Mouse (Mus musculus): ENCODE data around the gene Gsc2. TPM values are rescaled to one million over a fixed set of nuclear protein-coding genes. Genes with fewer than 3 reads are reported as not detected.
A peak's percentile ranks its signal among the peaks of the same experiment; 100 is the strongest.
"Not testable (repeated sequence)": the region's sequence is repeated elsewhere in the genome, so short reads cannot be mapped to it uniquely, and the experiment has no call there.

Gsc2 gene
- polyA plus RNA-seq (2015; fragmentation: Nextera tagmentation; extraction: Ambion mirVana), result 0.15 TPM in 1 of 2 replicates, not detected in the other

DNA sequence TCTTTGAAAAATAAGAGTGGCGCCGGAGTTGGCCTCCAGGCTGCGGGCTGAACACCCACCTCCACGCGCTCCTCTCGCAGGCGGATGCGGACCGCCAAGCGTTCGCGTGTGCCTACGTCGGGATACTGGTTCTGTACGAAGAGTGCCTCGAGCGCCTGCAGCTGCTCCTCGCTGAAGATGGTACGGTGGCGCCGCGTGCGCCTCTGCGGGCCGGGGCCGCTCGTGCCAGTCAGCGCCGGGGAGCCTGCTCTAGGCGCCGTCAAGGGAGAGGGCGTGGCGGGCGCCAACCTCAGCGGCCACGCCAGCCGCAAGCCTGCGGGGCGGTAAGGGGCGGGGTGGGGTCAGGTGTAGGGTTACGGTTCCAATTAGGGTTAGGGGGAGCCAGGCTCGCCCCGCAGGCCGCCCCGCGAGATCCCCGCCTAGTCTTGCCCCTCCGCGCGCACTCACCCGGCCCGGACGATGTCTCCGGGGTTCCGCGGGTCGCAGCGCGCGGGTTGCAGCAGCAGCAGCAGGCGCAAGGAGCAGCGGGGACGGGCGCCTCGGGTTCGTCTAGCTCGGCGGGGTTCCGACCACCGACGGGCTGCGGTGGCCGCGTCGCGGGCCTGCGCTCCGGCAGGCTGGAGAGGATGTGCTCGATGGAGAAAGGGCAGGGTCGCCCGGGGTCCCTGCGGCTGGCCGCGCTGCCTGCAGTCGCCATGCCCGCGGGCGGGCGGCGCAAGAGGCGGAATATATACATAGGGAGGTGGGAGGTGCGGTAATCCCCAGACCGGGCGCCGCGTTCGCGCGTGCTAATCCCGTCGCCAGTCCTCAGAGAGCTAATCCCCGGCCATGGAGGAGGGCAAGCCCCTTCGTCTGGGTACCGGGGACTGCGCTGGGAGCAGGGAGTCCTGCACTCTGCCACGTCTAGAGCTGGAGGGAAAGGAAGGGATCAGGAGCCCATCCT, at the start of gene Gsc2:
TSS of gene Gsc2 (minus strand) at position 753 of the 943 bp plus-strand sequence.
- Histone ChIP-seq H3K4me1 (peaks cover 21% of the 10 kb centered on the region), H3K27ac (replicated peaks) (no peak within 1 kb of the TSS), H3K9me3 (replicated peaks) (no peaks in the 10 kb centered on the region), H3K4me3 (replicated peaks) (peak within 1 kb of the TSS; percentile 30), H3K4me2 (peak within 1 kb of the TSS; percentile 56), H3K9ac (replicated peaks) (0 out of 2 replicates have a peak within 1 kb of the TSS, but pooled peaks have one; percentile 29), H3K27me3 (replicated peaks) (peaks cover 71% of the 10 kb centered on the region), H3K36me3 (no peaks in the 10 kb centered on the region)
- ATAC-seq (ENCODE audit: low FRiP score), result no peak
- WGBS, result under 1% methylated on average over 94 of the region's 106 CpGs

GRCm38 (mm10) chr16:17962091-17962490, 47.2 kb upstream of the Gsc2 start:
- H3K4me3 ChIP-seq (replicated peaks), result no peak overlapping the region
- H3K27ac ChIP-seq (replicated peaks), result no peak overlapping the region
- WGBS, result 85% methylated on average over 7 of the region's 7 CpGs
- no peaks in the 10 kb centered on the region for H3K9me3 ChIP-seq (replicated peaks)
- H3K4me2 ChIP-seq, result no peak overlapping the region
- no peak for ATAC-seq (ENCODE audit: low FRiP score)
- H3K9ac ChIP-seq (replicated peaks), result no peak overlapping the region
- no peaks in the 10 kb centered on the region for H3K4me1 ChIP-seq
- H3K36me3 ChIP-seq, result no peaks in the 10 kb centered on the region
- H3K27me3 ChIP-seq (replicated peaks), result no peaks in the 10 kb centered on the region

GRCm38 (mm10) chr16:17956052-17956638, 41.3 kb upstream of the Gsc2 start:
- WGBS, result 96% methylated on average over 17 of the region's 17 CpGs
- H3K4me1 ChIP-seq; H3K36me3 ChIP-seq; H3K4me3 ChIP-seq (replicated peaks); H3K27ac ChIP-seq (replicated peaks); H3K9me3 ChIP-seq (replicated peaks); H3K4me2 ChIP-seq; H3K9ac ChIP-seq (replicated peaks); H3K27me3 ChIP-seq (replicated peaks); ATAC-seq (ENCODE audit: low FRiP score): not testable (repeated sequence)

DNA sequence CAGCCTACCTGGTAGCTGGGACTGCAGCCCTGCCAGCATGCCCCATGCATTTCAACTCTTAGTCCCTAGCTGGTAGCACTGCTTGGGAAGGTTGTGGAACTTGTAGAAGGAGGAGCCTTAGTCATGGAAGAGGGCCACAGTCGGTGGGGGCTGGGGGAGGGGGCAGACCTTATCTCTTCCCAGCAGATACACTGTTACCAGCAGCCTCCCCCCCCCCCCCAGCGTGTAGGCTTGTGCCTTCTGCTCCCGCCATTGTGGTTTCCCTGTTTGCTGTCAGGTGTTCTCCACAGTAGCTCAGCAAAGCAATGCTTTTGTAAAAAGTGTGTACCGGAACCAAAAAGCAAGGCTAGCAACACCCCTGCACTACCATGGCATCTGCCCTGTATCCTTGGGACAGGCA, 36.8 kb upstream of the Gsc2 start:
- Histone ChIP-seq H3K4me2 (no peak overlapping the region), H3K27ac (replicated peaks) (no peak overlapping the region), H3K9ac (replicated peaks) (no peak overlapping the region), H3K36me3 (no peaks in the 10 kb centered on the region), H3K4me3 (replicated peaks) (no peak overlapping the region), H3K27me3 (replicated peaks) (no peaks in the 10 kb centered on the region), H3K9me3 (replicated peaks) (no peaks in the 10 kb centered on the region; the same call in 1 of the 2 replicates), H3K4me1 (no peaks in the 10 kb centered on the region)
- WGBS, result 94% methylated on average over 4 of the region's 4 CpGs
- no peak for ATAC-seq (ENCODE audit: low FRiP score)

DNA sequence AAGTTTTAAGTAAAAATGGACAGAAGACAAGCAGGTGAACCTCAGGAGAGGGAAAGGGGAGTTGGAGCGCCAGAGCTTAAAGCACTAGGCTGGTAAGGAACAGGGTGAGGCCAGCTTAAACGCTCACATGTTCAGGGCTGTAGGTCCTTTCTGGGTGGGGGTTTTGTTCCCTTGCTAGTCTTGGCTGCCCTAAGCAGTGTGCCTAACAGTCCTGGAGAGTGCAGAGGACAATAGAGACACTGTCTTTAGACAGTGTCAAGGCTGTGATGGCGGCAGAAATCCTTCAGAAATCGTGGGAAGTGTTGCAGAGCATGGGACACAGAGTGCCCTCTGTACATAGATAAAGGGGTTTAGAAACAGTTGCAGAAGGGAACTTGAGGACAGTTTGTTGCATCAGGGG, 35.2 kb upstream of the Gsc2 start:
- no peak overlapping the region for H3K4me2 ChIP-seq
- H3K36me3 ChIP-seq, result no peaks in the 10 kb centered on the region
- no peaks in the 10 kb centered on the region for H3K27me3 ChIP-seq (replicated peaks)
- 45% methylated on average over 4 of the region's 4 CpGs for WGBS
- no peak overlapping the region for H3K9ac ChIP-seq (replicated peaks)
- no peaks in the 10 kb centered on the region for H3K9me3 ChIP-seq (replicated peaks)
- no peak for ATAC-seq (ENCODE audit: low FRiP score)
- no peaks in the 10 kb centered on the region for H3K4me1 ChIP-seq
- H3K4me3 ChIP-seq (replicated peaks), result no peak overlapping the region
- H3K27ac ChIP-seq (replicated peaks), result no peak overlapping the region

- Histone ChIP-seq H3K4me2 (no peak overlapping the region), H3K4me3 (replicated peaks) (no peak overlapping the region), H3K9me3 (replicated peaks) (no peaks in the 10 kb centered on the region), H3K36me3 (no peaks in the 10 kb centered on the region), H3K9ac (replicated peaks) (no peak overlapping the region), H3K27me3 (replicated peaks) (no peaks in the 10 kb centered on the region), H3K27ac (replicated peaks) (no peak overlapping the region), H3K4me1 (no peaks in the 10 kb centered on the region)
- 31% methylated on average over 2 of the region's 2 CpGs for WGBS
- no peak for ATAC-seq (ENCODE audit: low FRiP score)
These were observed 34.6 kb upstream of the Gsc2 start for GRCm38 (mm10) chr16:17949421-17949877.

DNA sequence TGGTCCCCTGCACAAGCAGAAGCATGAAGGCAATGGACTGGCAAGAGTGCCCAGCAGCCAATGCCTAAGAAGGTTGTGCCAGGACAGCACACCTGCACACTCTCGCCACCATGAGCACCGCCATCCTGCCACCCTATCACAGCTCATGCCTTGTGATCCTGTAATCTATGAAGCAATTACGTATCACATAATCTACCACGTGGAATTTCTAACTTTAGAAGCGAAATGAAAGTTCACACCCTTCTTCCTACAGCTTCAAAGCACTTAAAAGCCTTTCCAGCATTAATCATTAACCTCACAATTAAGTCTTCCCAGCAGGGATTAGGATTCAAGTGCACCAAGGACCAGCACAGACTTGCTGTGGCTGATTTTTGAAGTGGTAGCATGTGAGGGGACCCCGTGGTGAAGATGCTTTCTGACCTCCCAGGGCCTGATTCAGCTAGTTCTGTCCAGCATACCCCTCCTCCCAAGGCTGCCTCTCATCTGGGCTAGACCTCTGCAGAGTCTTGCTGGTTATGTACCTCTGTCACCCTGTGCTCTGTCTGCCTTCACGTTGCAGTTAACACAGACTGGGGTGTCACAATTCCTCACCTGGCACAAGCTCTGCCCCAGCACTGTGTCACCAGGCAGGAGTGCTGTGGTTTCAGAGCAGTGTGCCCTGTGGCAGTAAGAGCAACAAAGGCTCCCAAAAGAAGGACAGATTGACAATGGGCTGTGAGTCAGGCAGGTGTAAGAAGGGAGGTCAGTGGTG, 30.4 kb upstream of the Gsc2 start:
- 48% methylated on average over 7 of the region's 7 CpGs for WGBS
- Histone ChIP-seq H3K9ac (replicated peaks) (no peak overlapping the region), H3K9me3 (replicated peaks) (no peaks in the 10 kb centered on the region), H3K36me3 (no peaks in the 10 kb centered on the region), H3K27me3 (replicated peaks) (no peaks in the 10 kb centered on the region), H3K4me1 (no peaks in the 10 kb centered on the region), H3K4me3 (replicated peaks) (no peak overlapping the region), H3K4me2 (no peak overlapping the region), H3K27ac (replicated peaks) (no peak overlapping the region)
- no peak for ATAC-seq (ENCODE audit: low FRiP score)

- Histone ChIP-seq H3K4me1 (0 out of 2 replicates have a peak, but pooled peaks cover 10% of the 10 kb centered on the region), H3K9me3 (replicated peaks) (no peaks in the 10 kb centered on the region), H3K4me3 (replicated peaks) (no peak overlapping the region), H3K9ac (replicated peaks) (no peak overlapping the region), H3K36me3 (no peaks in the 10 kb centered on the region), H3K4me2 (no peak overlapping the region), H3K27ac (replicated peaks) (no peak overlapping the region), H3K27me3 (replicated peaks) (no peaks in the 10 kb centered on the region)
- ATAC-seq (ENCODE audit: low FRiP score), result no peak
- WGBS, result 77% methylated on average over 8 of the region's 8 CpGs
These were observed 28.6 kb upstream of the Gsc2 start for GRCm38 (mm10) chr16:17943466-17943865.

- Histone ChIP-seq H3K27me3 (replicated peaks) (0 out of 2 replicates have a peak, but pooled peaks cover 5% of the 10 kb centered on the region), H3K36me3 (no peaks in the 10 kb centered on the region), H3K9ac (replicated peaks) (0 out of 2 replicates have a peak overlapping the region, but pooled peaks have one; percentile 2), H3K9me3 (replicated peaks) (no peaks in the 10 kb centered on the region), H3K4me1 (0 out of 2 replicates have a peak, but pooled peaks cover 10% of the 10 kb centered on the region), H3K4me2 (no peak overlapping the region), H3K4me3 (replicated peaks) (no peak overlapping the region), H3K27ac (replicated peaks) (no peak overlapping the region)
- no peak for ATAC-seq (ENCODE audit: low FRiP score)
- WGBS, result 58% methylated on average over 9 of the region's 9 CpGs
These were observed 24.4 kb upstream of the Gsc2 start for GRCm38 (mm10) chr16:17939255-17939751.

DNA sequence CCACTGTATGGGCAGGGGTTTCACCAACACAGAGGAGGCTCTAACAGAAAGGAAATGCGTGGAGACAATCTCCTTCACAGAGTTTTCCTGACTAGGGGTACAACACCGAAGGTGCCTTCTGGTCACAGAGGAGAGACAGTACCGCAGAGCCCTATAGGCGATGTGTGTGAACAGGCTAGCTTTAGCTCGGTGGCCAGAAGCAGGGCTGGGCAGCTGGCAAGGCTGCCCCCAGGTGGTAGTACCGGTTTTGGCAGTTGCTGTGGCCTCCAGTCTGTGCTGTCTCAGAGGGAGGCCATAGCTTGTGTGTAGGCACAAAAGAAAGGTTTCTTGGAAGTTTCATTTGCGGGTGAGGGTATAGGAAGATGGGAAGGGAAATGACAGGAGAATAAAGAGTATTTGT, 24.0 kb upstream of the Gsc2 start:
- 9% methylated on average over 7 of the region's 7 CpGs for WGBS
- H3K4me2 ChIP-seq, result no peak overlapping the region
- H3K9me3 ChIP-seq (replicated peaks), result no peaks in the 10 kb centered on the region
- ATAC-seq (ENCODE audit: low FRiP score), result peak; percentile 57; the same call in 1 of the 2 replicates
- no peak overlapping the region for H3K4me3 ChIP-seq (replicated peaks)
- 0 out of 2 replicates have a peak overlapping the region, but pooled peaks have one; percentile 2 for H3K9ac ChIP-seq (replicated peaks)
- 0 out of 2 replicates have a peak, but pooled peaks cover 5% of the 10 kb centered on the region for H3K27me3 ChIP-seq (replicated peaks)
- H3K27ac ChIP-seq (replicated peaks), result no peak overlapping the region
- H3K36me3 ChIP-seq, result no peaks in the 10 kb centered on the region
- 0 out of 2 replicates have a peak, but pooled peaks cover 10% of the 10 kb centered on the region for H3K4me1 ChIP-seq

DNA sequence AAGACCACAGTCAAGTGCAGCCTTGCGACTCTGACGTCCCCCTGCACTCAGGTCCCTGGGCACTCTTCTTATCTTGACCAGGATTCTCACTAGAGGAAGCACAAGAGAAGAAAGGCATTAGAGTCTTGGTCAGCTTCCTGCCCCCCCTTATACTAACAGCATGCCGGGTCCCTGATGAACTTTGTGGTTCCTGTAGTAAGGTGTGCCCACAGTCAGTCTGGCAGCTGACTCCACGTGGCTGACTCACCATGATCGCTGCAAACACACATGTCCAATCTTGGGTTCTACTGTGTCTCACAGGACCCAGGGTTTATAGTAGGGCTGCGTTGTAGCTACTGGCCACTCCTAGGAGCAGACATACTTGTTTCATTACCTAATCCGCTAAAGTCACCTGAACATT, 23.3 kb upstream of the Gsc2 start:
- 86% methylated on average over 7 of the region's 7 CpGs for WGBS
- H3K4me3 ChIP-seq (replicated peaks), result no peak overlapping the region
- no peak for ATAC-seq (ENCODE audit: low FRiP score)
- H3K4me1 ChIP-seq, result 0 out of 2 replicates have a peak, but pooled peaks cover 10% of the 10 kb centered on the region
- H3K4me2 ChIP-seq, result no peak overlapping the region
- H3K27ac ChIP-seq (replicated peaks), result no peak overlapping the region
- H3K9me3 ChIP-seq (replicated peaks), result no peaks in the 10 kb centered on the region
- no peak overlapping the region for H3K9ac ChIP-seq (replicated peaks)
- no peaks in the 10 kb centered on the region for H3K36me3 ChIP-seq
- H3K27me3 ChIP-seq (replicated peaks), result 0 out of 2 replicates have a peak, but pooled peaks cover 5% of the 10 kb centered on the region

All from neural tube, embryonic 15.5 days (tissue).